Mouse (Mus musculus) megakaryocyte, adult 5-6 weeks (primary cell): Measurements from ENCODE around the gene Nudcd3. TPM values are rescaled to one million over a fixed set of nuclear protein-coding genes. Genes with fewer than 3 reads are reported as not detected.

Source experiments
- ATAC-seq: 2 replicates; pipeline ENCODE4 v1.8.0; 2016; ENCODE audit warnings: mild to moderate bottlenecking, inconsistent platforms; ENCODE audit not compliant: poor library complexity, severe bottlenecking
- total RNA-seq, 2 experiments: library from RNA; stranded (forward) in 1 of 2; stranded (reverse) in 1 of 2; fragments of 153-499, 151-499 nt in 1 of 2; fragments of 221-1000, 200-1000 nt in 1 of 2; gene quantifications; 2 replicates each; pipeline versions ENCODE4 v1.2.3 to v1.2.4; 2015 to 2017

Nudcd3 gene
- total RNA-seq, 2 experiments from 2014 or later, result 11.5 to 25.6 TPM

- ATAC-seq, result no peak
Measured at GRCm38 (mm10) chr11:6179194-6179593, 21.0 kb downstream of the Nudcd3 start.

- ATAC-seq, result peak; percentile 64
Measured at GRCm38 (mm10) chr11:6178673-6179166, 21.5 kb downstream of the Nudcd3 start.

GRCm38 (mm10) chr11:6177781-6178420 lies 22.3 kb downstream of the Nudcd3 start:
- no peak for ATAC-seq

- ATAC-seq, result no peak
Measured at GRCm38 (mm10) chr11:6175506-6175905, 24.7 kb downstream of the Nudcd3 start.

GRCm38 (mm10) chr11:6174719-6175118 lies 25.5 kb downstream of the Nudcd3 start:
- ATAC-seq, result 0 out of 2 replicates have a peak, but pooled peaks have one; percentile 15

- peak; percentile 77 for ATAC-seq
Measured at GRCm38 (mm10) chr11:6169041-6169663, 31.1 kb downstream of the Nudcd3 start.

- no peak for ATAC-seq
Measured at GRCm38 (mm10) chr11:6166351-6166750, 33.9 kb downstream of the Nudcd3 start.

- ATAC-seq, result no peak
Measured at GRCm38 (mm10) chr11:6165391-6166081, 34.7 kb downstream of the Nudcd3 start.

GRCm38 (mm10) chr11:6164781-6165180 lies 35.4 kb downstream of the Nudcd3 start:
- no peak for ATAC-seq

- ATAC-seq, result no peak
Measured at GRCm38 (mm10) chr11:6163706-6164105, 36.5 kb downstream of the Nudcd3 start.

GRCm38 (mm10) chr11:6163062-6163461 lies 37.2 kb downstream of the Nudcd3 start:
- no peak for ATAC-seq

- no peak for ATAC-seq
Measured at GRCm38 (mm10) chr11:6161549-6161948, 38.7 kb downstream of the Nudcd3 start.

GRCm38 (mm10) chr11:6160663-6161271 lies 39.4 kb downstream of the Nudcd3 start:
- ATAC-seq, result no peak

GRCm38 (mm10) chr11:6159704-6160275 lies 40.4 kb downstream of the Nudcd3 start:
- no peak for ATAC-seq

- no peak for ATAC-seq
Measured at GRCm38 (mm10) chr11:6158515-6158914, 41.7 kb downstream of the Nudcd3 start.

GRCm38 (mm10) chr11:6157119-6157518 lies 43.1 kb downstream of the Nudcd3 start:
- ATAC-seq, result no peak

- ATAC-seq, result no peak
Measured at GRCm38 (mm10) chr11:6156651-6157050, 43.6 kb downstream of the Nudcd3 start.

- no peak for ATAC-seq
Measured at GRCm38 (mm10) chr11:6154211-6154701, 46.0 kb downstream of the Nudcd3 start.

GRCm38 (mm10) chr11:6152864-6153263 lies 47.4 kb downstream of the Nudcd3 start:
- no peak for ATAC-seq

GRCm38 (mm10) chr11:6138233-6138950 lies 61.8 kb downstream of the Nudcd3 start:
- ATAC-seq, result no peak
